Mouse (Mus musculus): ENCODE measurements around the gene Tmem159. TPM values are rescaled to one million over a fixed set of nuclear protein-coding genes. Genes with fewer than 3 reads are reported as not detected.

Tmem159 gene
- polyA plus RNA-seq, 1 experiment, result 14.2 TPM

DNA sequence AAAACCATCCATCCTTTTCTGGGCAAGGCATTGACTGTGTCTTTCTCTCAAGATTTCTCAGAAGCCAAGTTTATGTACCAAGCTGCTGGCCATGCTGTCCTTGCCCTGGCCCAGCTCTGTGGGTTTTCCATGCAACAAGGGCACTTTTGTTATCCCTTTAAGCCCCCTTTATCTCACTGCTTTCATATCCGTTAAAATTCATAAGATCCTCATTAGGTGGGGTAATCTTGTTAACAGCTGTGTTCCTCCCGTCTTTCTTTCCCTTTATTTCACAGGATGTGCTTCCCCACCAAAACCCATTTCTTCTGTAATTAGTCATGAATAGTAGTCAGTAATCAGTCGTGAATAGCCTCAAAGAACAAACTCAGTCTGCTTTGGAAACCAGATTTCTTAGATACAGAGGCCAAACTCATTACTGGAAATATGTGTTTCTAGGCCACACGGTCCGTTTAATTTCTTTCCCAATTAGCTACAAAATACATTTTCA, 55.5 kb downstream of the Tmem159 start:
- peak overlapping the region; percentile 82 for H3K27ac ChIP-seq (ENCODE audit: insufficient read depth, low read depth, low read length)
- TF ChIP-seq CTCF (IDR thresholded peaks at IDR 0.05; ENCODE audit: extremely low read depth, insufficient read length, insufficient replicate concordance, low read depth, low read length) (no peak), POLR2A (IDR thresholded peaks at IDR 0.05; ENCODE audit: low read depth, low read length) (no peak)
- 38% methylated on average over 5 of the region's 5 CpGs for WGBS
- H3K4me1 ChIP-seq (ENCODE audit: control insufficient read depth, insufficient read depth, insufficient read length, low read length), result peaks cover 21% of the 10 kb centered on the region; the same call in 1 of the 2 replicates
- H3K36me3 ChIP-seq (ENCODE audit: control insufficient read depth, insufficient read depth, low read length), result no peaks in the 10 kb centered on the region
- H3K4me3 ChIP-seq (ENCODE audit: low read depth, low read length), result no peak overlapping the region
- no peaks in the 10 kb centered on the region for H3K27me3 ChIP-seq (ENCODE audit: control insufficient read depth, insufficient read depth, low read length)

DNA sequence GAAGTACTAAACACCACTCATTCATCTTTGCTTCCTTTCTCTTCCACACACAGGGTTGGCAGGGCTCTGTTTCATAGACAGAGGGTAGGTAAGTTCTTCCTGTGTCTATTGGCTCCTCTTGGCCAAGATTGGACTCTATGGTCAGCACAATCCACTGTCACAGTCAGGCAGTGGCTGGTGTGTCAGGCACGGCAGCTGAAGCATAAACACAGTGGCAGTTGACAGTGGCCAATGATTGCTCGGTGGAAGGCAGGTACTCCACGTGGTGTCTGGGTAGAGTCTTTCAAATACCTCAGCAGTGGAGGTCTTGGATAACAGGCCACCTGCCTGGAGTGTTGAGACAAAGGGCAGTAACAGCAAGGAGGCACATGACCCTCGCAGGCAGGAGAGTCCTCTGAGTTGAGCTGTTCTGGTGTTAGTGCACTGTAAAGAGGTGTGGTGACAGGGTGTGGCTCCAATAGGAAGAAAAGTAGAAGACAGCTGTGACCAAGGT, 56.0 kb downstream of the Tmem159 start:
- Histone ChIP-seq H3K27me3 (ENCODE audit: control insufficient read depth, insufficient read depth, low read length) (no peaks in the 10 kb centered on the region), H3K27ac (ENCODE audit: insufficient read depth, low read depth, low read length) (peak overlapping the region; percentile 82), H3K4me3 (ENCODE audit: low read depth, low read length) (no peak overlapping the region), H3K36me3 (ENCODE audit: control insufficient read depth, insufficient read depth, low read length) (no peaks in the 10 kb centered on the region), H3K4me1 (ENCODE audit: control insufficient read depth, insufficient read depth, insufficient read length, low read length) (peaks cover 21% of the 10 kb centered on the region; the same call in 1 of the 2 replicates)
- TF ChIP-seq POLR2A (IDR thresholded peaks at IDR 0.05; ENCODE audit: low read depth, low read length) (no peak; the same call in 1 of the 2 replicates), CTCF (IDR thresholded peaks at IDR 0.05; ENCODE audit: extremely low read depth, insufficient read length, insufficient replicate concordance, low read depth, low read length) (no peak)
- 18% methylated on average over 4 of the region's 4 CpGs for WGBS

DNA sequence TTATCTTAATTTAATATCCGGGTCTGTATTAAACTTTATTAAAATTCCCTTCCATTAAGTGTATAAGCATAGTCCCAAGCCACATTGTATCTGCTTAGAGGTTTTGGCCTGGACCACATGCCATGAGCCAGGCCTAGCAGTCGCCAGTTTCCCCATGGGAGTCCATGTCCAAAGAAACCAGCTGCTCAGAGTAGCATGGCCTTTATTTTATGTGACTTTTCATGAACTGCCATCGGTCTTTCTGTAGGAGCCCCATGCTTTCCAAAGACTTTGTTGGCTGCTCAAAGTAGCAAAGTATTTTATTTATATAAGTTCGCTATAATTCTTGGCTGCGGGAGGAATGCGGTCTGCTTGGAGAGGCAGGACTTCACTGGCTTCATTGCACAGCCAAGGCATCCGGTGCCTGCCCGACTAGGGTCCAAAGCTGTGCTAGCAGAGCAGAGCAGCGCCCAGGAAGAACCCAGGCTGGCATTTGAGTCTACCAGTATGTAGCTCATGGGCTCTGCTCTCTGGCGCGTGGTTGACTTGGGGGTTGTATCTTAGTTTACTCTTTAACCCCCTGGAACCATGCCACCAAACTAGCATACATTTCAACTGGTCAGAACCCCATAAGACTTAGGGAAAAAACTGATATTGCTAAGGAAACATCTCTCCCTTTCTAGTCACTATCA, 61.6 kb downstream of the Tmem159 start:
- H3K36me3 ChIP-seq (ENCODE audit: control insufficient read depth, insufficient read depth, low read length), result no peaks in the 10 kb centered on the region
- H3K27ac ChIP-seq (ENCODE audit: insufficient read depth, low read depth, low read length), result no peak overlapping the region
- WGBS, result 87% methylated on average over 11 of the region's 11 CpGs
- H3K27me3 ChIP-seq (ENCODE audit: control insufficient read depth, insufficient read depth, low read length), result no peaks in the 10 kb centered on the region
- peaks cover 2% of the 10 kb centered on the region; the same call in 1 of the 2 replicates for H3K4me1 ChIP-seq (ENCODE audit: control insufficient read depth, insufficient read depth, insufficient read length, low read length)
- H3K4me3 ChIP-seq (ENCODE audit: low read depth, low read length), result no peak overlapping the region
- TF ChIP-seq POLR2A (IDR thresholded peaks at IDR 0.05; ENCODE audit: low read depth, low read length), result no peak
- no peak; the same call in 1 of the 2 replicates for TF ChIP-seq CTCF (IDR thresholded peaks at IDR 0.05; ENCODE audit: extremely low read depth, insufficient read length, insufficient replicate concordance, low read depth, low read length)

Other genes starting within 250 kb of the Tmem159 start
- 0.14 and 0.65 TPM in 2 replicates for gene Lyrm1, start 206.5 kb upstream of the Tmem159 start, polyA plus RNA-seq (2012; rRNA removed)
- gene Dcun1d3, start 206.1 kb upstream of the Tmem159 start, polyA plus RNA-seq (2012; rRNA removed), result 2.8 and 3.0 TPM in 2 replicates
- not detected in 2 replicates for gene Dnah3, start 7.1 kb upstream of the Tmem159 start, polyA plus RNA-seq (2012; rRNA removed)
- gene Zp2, start 42.9 kb downstream of the Tmem159 start, polyA plus RNA-seq (2012; rRNA removed), result 0.04 and 0.05 TPM in 2 replicates
- 7.3 and 20.9 TPM in 2 replicates for gene Anks4b, start 71.5 kb downstream of the Tmem159 start, polyA plus RNA-seq (2012; rRNA removed)
- gene Crym, start 99.8 kb downstream of the Tmem159 start, polyA plus RNA-seq (2012; rRNA removed), result 1.7 and 2.0 TPM in 2 replicates
- gene Abca14, start 101.6 kb downstream of the Tmem159 start, polyA plus RNA-seq (2012; rRNA removed), result 0.03 and 0.20 TPM in 2 replicates
- gene Abca15, start 226.3 kb downstream of the Tmem159 start, polyA plus RNA-seq (2012; rRNA removed), result not detected in 2 replicates